Comparison of ENCODE assay signal across 8 mouse cellular contexts in genomic region chr6:136856071-136856636, GRCm38 (mm10). TPM values are rescaled to one million over a fixed set of nuclear protein-coding genes. Genes with fewer than 3 reads are reported as not detected.
DNase-seq lines count a peak whose midpoint lies in the region; ATAC-seq and TF ChIP-seq lines count a peak whose summit lies in the region.

No protein-coding gene starts in this region.

- H3K36me3 ChIP-seq in liver, embryonic 11.5 days (ENCODE audit: control insufficient read depth, insufficient read depth, low read length): no peaks in the 10 kb centered on the region

- H3K27me3 ChIP-seq in liver, embryonic 11.5 days (replicated peaks; ENCODE audit: control insufficient read depth, insufficient read depth, low read length): no peaks in the 10 kb centered on the region
- no peaks in the 10 kb centered on the region for H3K27me3 ChIP-seq in cerebellum, adult 2 months (ENCODE audit: control insufficient read depth, insufficient read depth, low read length)

- H3K4me1 ChIP-seq in liver, embryonic 11.5 days (replicated peaks; ENCODE audit: control insufficient read depth, insufficient read depth, low read length): peaks cover 37% of the 10 kb centered on the region
- no peaks in the 10 kb centered on the region for H3K4me1 ChIP-seq in cerebellum, adult 2 months (ENCODE audit: control insufficient read depth, insufficient read depth, low read length)

- peak overlapping the region; percentile 60 for H3K4me3 ChIP-seq in liver, embryonic 11.5 days (ENCODE audit: low read depth, low read length)
- H3K4me3 ChIP-seq in cerebellum, adult 2 months (replicated peaks; ENCODE audit: insufficient read depth, low read depth, low read length): no peak overlapping the region

- H3K9me3 ChIP-seq in liver, embryonic 11.5 days (ENCODE audit: control insufficient read depth, low read length): no peaks in the 10 kb centered on the region

- 39% methylated on average over 14 of the region's 14 CpGs for WGBS in liver, embryonic 11.5 days
- WGBS in cerebellum, adult 2 months: 67% methylated on average over 14 of the region's 14 CpGs

- DNase-seq in B cell, adult 2 months: peak; percentile 28 to 31
- DNase-seq in CD8-positive naive resting alpha-beta T cell, adult 2 months (ENCODE audit: low read depth in 2 of 2, low spot score in 2 of 2): peak; percentile 36 to 56
- DNase-seq in liver, embryonic 11.5 days (ENCODE audit: low spot score): no peak
- DNase-seq in thymus, postnatal 36 days: peak; percentile 59 to 68
- DNase-seq in layer of hippocampus, adult 18-20 months (ENCODE audit: low spot score in 2 of 2): no peak
- no peak for DNase-seq in layer of hippocampus, adult 8-10 months (ENCODE audit: low spot score in 2 of 2)
- no peak for DNase-seq in cerebellum, adult 2 months

- H3K4me2 ChIP-seq in liver, embryonic 11.5 days: peak overlapping the region; percentile 61

- peak overlapping the region; percentile 63 for H3K9ac ChIP-seq in liver, embryonic 11.5 days (ENCODE audit: low read depth, low read length)

- no peak for TF ChIP-seq POLR2A in cerebellum, adult 2 months (IDR thresholded peaks at IDR 0.05; ENCODE audit: borderline replicate concordance, insufficient read depth, low read length)

- peak overlapping the region; percentile 62 for H3K27ac ChIP-seq in liver, embryonic 11.5 days (ENCODE audit: low read depth, low read length)
- no peak overlapping the region for H3K27ac ChIP-seq in cerebellum, adult 2 months (ENCODE audit: insufficient read depth, low read length)

- TF ChIP-seq CTCF in cerebellum, adult 2 months (IDR thresholded peaks at IDR 0.05; ENCODE audit: borderline replicate concordance, insufficient read depth, low read depth, low read length): no peak

- ATAC-seq in erythroid progenitor cell, adult 5-6 weeks (replicated peaks; ENCODE audit: low FRiP score, poor library complexity, severe bottlenecking): peak; percentile 60
- ATAC-seq in liver, embryonic 11.5 days (replicated peaks; ENCODE audit: low FRiP score): no peak

RNA-seq across cellular contexts. Expression of gene Art4, which starts 1.4 kb away (rescaled TPM):
- total RNA-seq in erythroid progenitor cell, adult 5-6 weeks (2015; ENCODE audit: low replicate concordance): 89.7 and 101 TPM in 2 replicates
- 123 and 147 TPM in 2 replicates for total RNA-seq in erythroid progenitor cell, adult 5-6 weeks (2017; ENCODE audit: low replicate concordance)
- 8.7 and 11.1 TPM in 2 replicates for polyA plus RNA-seq in liver, embryonic 11.5 days (2014; fragmentation: Nextera tagmentation; extraction: Ambion mirVana)
- total RNA-seq in layer of hippocampus, adult 18-20 months (2021): not detected
- under 1 TPM in 1 of 4 experiments, not detected in 3; 0.13 TPM for total RNA-seq in layer of hippocampus, adult 8-10 months (2022)
- 0.16 and 0.29 TPM in 2 replicates for polyA plus RNA-seq in cerebellum, adult 2 months (2012; rRNA removed)

RNA-seq across cellular contexts. Expression of gene Mgp, which starts 19.5 kb away (rescaled TPM):
- total RNA-seq in erythroid progenitor cell, adult 5-6 weeks (2015; ENCODE audit: low replicate concordance): not detected in 2 replicates
- 1.4 TPM in 1 of 2 replicates, not detected in the other for total RNA-seq in erythroid progenitor cell, adult 5-6 weeks (2017; ENCODE audit: low replicate concordance)
- 7.7 and 8.2 TPM in 2 replicates for polyA plus RNA-seq in liver, embryonic 11.5 days (2014; fragmentation: Nextera tagmentation; extraction: Ambion mirVana)
- 10 to 100 TPM; 24.7 to 29.4 TPM for total RNA-seq in layer of hippocampus, adult 18-20 months (2021)
- 10 to 100 TPM; 34.6 to 42.2 (median 40.3) TPM for total RNA-seq in layer of hippocampus, adult 8-10 months (2022)
- 93.7 and 131 TPM in 2 replicates for polyA plus RNA-seq in cerebellum, adult 2 months (2012; rRNA removed)

RNA-seq across cellular contexts. Expression of gene Smco3, which starts 20.9 kb away (rescaled TPM):
- total RNA-seq in erythroid progenitor cell, adult 5-6 weeks (2015; ENCODE audit: low replicate concordance): not detected in 2 replicates
- total RNA-seq in erythroid progenitor cell, adult 5-6 weeks (2017; ENCODE audit: low replicate concordance): not detected in 2 replicates
- not detected in 2 replicates for polyA plus RNA-seq in liver, embryonic 11.5 days (2014; fragmentation: Nextera tagmentation; extraction: Ambion mirVana)
- total RNA-seq in layer of hippocampus, adult 18-20 months (2021): 10 to 100 TPM; 10.4 to 14.0 TPM
- 10 to 100 TPM in 2 of 4 experiments, 1 to 10 TPM in 2; 7.3 to 13.2 (median 10.2) TPM for total RNA-seq in layer of hippocampus, adult 8-10 months (2022)
- polyA plus RNA-seq in cerebellum, adult 2 months (2012; rRNA removed): 7.8 and 8.8 TPM in 2 replicates

RNA-seq across cellular contexts. Expression of gene Wbp11, which starts 28.1 kb away (rescaled TPM):
- total RNA-seq in erythroid progenitor cell, adult 5-6 weeks (2015; ENCODE audit: low replicate concordance): 103 and 123 TPM in 2 replicates
- total RNA-seq in erythroid progenitor cell, adult 5-6 weeks (2017; ENCODE audit: low replicate concordance): 116 and 132 TPM in 2 replicates
- 165 and 168 TPM in 2 replicates for polyA plus RNA-seq in liver, embryonic 11.5 days (2014; fragmentation: Nextera tagmentation; extraction: Ambion mirVana)
- 100 to 1,000 TPM; 136 to 141 TPM for total RNA-seq in layer of hippocampus, adult 18-20 months (2021)
- 100 to 1,000 TPM; 115 to 129 (median 123) TPM for total RNA-seq in layer of hippocampus, adult 8-10 months (2022)
- polyA plus RNA-seq in cerebellum, adult 2 months (2012; rRNA removed): 57.0 and 68.4 TPM in 2 replicates

RNA-seq across cellular contexts. Expression of gene BC049715, which starts 28.7 kb away (rescaled TPM):
- total RNA-seq in erythroid progenitor cell, adult 5-6 weeks (2015; ENCODE audit: low replicate concordance): 6.3 and 8.3 TPM in 2 replicates
- 0.91 and 3.6 TPM in 2 replicates for total RNA-seq in erythroid progenitor cell, adult 5-6 weeks (2017; ENCODE audit: low replicate concordance)
- polyA plus RNA-seq in liver, embryonic 11.5 days (2014; fragmentation: Nextera tagmentation; extraction: Ambion mirVana): 2.3 and 2.6 TPM in 2 replicates
- 1 to 10 TPM; 2.6 to 3.0 TPM for total RNA-seq in layer of hippocampus, adult 18-20 months (2021)
- total RNA-seq in layer of hippocampus, adult 8-10 months (2022): 1 to 10 TPM; 2.3 to 4.3 (median 3.3) TPM
- polyA plus RNA-seq in cerebellum, adult 2 months (2012; rRNA removed): 0.38 and 0.74 TPM in 2 replicates

Comparison
In these comparisons a context has a peak if more than half of its experiments do, and no peak if none do; other contexts are left out.
1. DNase-seq: peak in B cell, adult 2 months (2 of 2), CD8-positive naive resting alpha-beta T cell, adult 2 months (2 of 2) and thymus, postnatal 36 days (2 of 2); none in liver, embryonic 11.5 days (single experiment), layer of hippocampus, adult 18-20 months (0 of 2), layer of hippocampus, adult 8-10 months (0 of 2) and cerebellum, adult 2 months (0 of 2).
2. RNA of gene Art4, which starts 1.4 kb away (total RNA-seq): 89.7 to 147 TPM in erythroid progenitor cell, adult 5-6 weeks; 0.13 TPM in layer of hippocampus, adult 8-10 months and not detected in layer of hippocampus, adult 18-20 months; every median in the first group is over 10 times any median in the second.
3. RNA of gene Mgp, which starts 19.5 kb away (total RNA-seq): 34.6 to 42.2 TPM in layer of hippocampus, adult 8-10 months and 24.7 to 29.4 TPM in layer of hippocampus, adult 18-20 months; 1.4 TPM in erythroid progenitor cell, adult 5-6 weeks; every median in the first group is over 10 times any median in the second.
4. RNA of gene Smco3, which starts 20.9 kb away (total RNA-seq): 10.4 to 14.0 TPM in layer of hippocampus, adult 18-20 months and 7.3 to 13.2 TPM in layer of hippocampus, adult 8-10 months; not detected in erythroid progenitor cell, adult 5-6 weeks; every median in the first group is over 4 times any median in the second.